Mouse (Mus musculus) heart, postnatal 0 days (tissue): ENCODE data around the gene Mob3c. TPM values are rescaled to one million over a fixed set of nuclear protein-coding genes. Genes with fewer than 3 reads are reported as not detected.

ENCODE experiments used
- ATAC-seq: fragments of 200-750 bp; cut with Nextera tagmentation; 2 replicates; pipeline ENCODE4 v1.8.0; 2017; ENCODE audit warnings: low read depth, moderate number of reproducible peaks, moderate library complexity; ENCODE audit not compliant: insufficient read depth
- DNase-seq: peaks from one replicate; pipeline ENCODE4 v3.0.0-alpha.2; 2016; ENCODE audit warnings: low spot score
- H3K27ac ChIP-seq: fragments of 300-500 bp; sonication (generic); 2 replicates; pipeline ENCODE4 v1.5.1; 2014; ENCODE audit warnings: low read depth, mild to moderate bottlenecking
- H3K27me3 ChIP-seq: fragments of 300-500 bp; sonication (generic); 2 replicates; pipeline ENCODE4 v1.6.1; 2014; ENCODE audit warnings: low read length, mixed read lengths; ENCODE audit not compliant: control insufficient read depth, insufficient read depth
- H3K36me3 ChIP-seq: fragments of 300-500 bp; sonication (generic); replicated peaks from 2 replicates; pipeline ENCODE4 v1.6.1; 2014; ENCODE audit warnings: low read length, mixed read lengths; ENCODE audit not compliant: control insufficient read depth, insufficient read depth
- H3K4me1 ChIP-seq: fragments of 300-500 bp; sonication (generic); 2 replicates; pipeline ENCODE4 v1.6.1; 2014; ENCODE audit warnings: antibody characterized with exemption; ENCODE audit not compliant: control insufficient read depth, insufficient read depth
- H3K4me2 ChIP-seq: fragments of 300-500 bp; sonication (generic); 2 replicates; pipeline ENCODE4 v1.6.1; 2014; ENCODE audit warnings: low read depth, mild to moderate bottlenecking, low read length, moderate library complexity
- H3K4me3 ChIP-seq: fragments of 300-500 bp; sonication (generic); 2 replicates; pipeline ENCODE4 v1.5.1; 2014; ENCODE audit warnings: low read depth, low read length
- H3K9ac ChIP-seq: fragments of 300-500 bp; sonication (generic); replicated peaks from 2 replicates; pipeline ENCODE4 v1.6.1; 2014; ENCODE audit warnings: low read depth, low read length, mixed read lengths
- H3K9me3 ChIP-seq: fragments of 300-500 bp; sonication (generic); replicated peaks from 2 replicates; pipeline ENCODE4 v1.6.1; 2016; ENCODE audit warnings: low read length; ENCODE audit not compliant: control insufficient read depth
- CTCF ChIP-seq: IDR thresholded peaks from 2 replicates; pipeline ENCODE4 v1.5.1; 2016; ENCODE audit warnings: antibody characterized with exemption, control low read depth, low read depth
- EP300 ChIP-seq: IDR thresholded peaks from 2 replicates; pipeline ENCODE4 v1.6.1; 2016; ENCODE audit warnings: antibody characterized with exemption, low read depth
- whole genome bisulfite sequencing: fragments of 180-500 bp; shearing (Covaris S2); extraction: QIAGEN DNeasy Blood & Tissue Kit; methylation state at CpG from one replicate; pipeline ENCODE4 v1.1.7; 2014; 5-methylcytosine and 5-hydroxymethylcytosine counted together
- polyA plus RNA-seq: library from polyadenylated mRNA; unstranded; fragments of >200 nt; fragmentation: Nextera tagmentation; extraction: Ambion mirVana; gene quantifications from 2 replicates; pipeline ENCODE4 v1.2.1, GENCODE M21; 2015
- total RNA-seq: library from RNA; depleted of rRNA; stranded (reverse); fragments of >200 nt; gene quantifications from 2 replicates; pipeline ENCODE4 v1.2.3, GENCODE M21; 2014; ENCODE audit warnings: low replicate concordance

Mob3c gene
- total and polyA plus RNA-seq, 2 experiments from 2014 or later: 4.9 to 5.5 TPM

DNA sequence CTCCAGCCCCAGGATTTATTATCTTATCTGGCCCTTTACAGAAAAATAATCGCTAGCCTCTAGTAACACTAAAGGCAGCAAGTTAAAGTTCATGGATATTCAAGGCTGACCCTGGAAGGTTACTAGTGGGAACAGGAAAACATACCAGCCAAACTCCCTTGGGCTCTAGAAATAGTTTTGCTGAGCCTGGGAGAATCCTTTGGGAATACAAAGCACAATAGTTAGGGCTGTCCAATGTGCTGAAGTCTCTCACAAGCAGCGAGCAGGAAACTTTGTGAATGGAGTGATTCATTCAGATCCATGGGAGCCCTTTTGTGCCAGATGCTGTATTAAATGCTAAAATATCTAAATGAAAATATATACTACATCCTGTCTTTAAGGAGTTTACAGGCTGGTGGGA, 18.8 kb downstream of the Mob3c start:
- Histone ChIP-seq H3K4me3 (no peak overlapping the region), H3K4me1 (peaks cover 19% of the 10 kb centered on the region), H3K27ac (no peak overlapping the region), H3K36me3 (peaks cover 18% of the 10 kb centered on the region; the same call in 1 of the 2 replicates), H3K9ac (no peak overlapping the region), H3K9me3 (no peaks in the 10 kb centered on the region), H3K27me3 (no peaks in the 10 kb centered on the region), H3K4me2 (no peak overlapping the region)
- ATAC-seq (peak; percentile 51), DNase-seq (peak; percentile 46)
- TF ChIP-seq EP300 (no peak), CTCF (no peak)
- 23% methylated on average over 2 of the region's 2 CpGs for WGBS

DNA sequence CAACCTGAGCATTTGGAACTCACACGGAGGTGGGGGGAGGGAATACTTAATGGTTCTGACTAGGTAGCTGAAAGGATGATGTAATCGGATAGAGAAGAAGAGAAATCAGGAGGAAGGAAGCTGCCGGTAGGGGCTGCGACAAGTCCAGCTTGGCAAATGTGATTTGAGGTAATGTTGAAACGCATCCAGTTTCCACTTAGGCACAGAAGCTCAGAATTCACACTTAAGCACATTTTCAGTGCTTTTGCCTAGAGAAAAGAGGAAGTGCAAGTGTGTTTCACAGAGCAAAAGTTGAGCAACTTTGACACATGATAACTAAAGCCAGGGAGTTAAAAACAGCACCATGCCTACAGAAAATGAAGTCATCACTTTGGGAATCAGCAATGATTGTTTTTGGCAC, 19.5 kb downstream of the Mob3c start:
- H3K27me3 ChIP-seq: no peaks in the 10 kb centered on the region
- H3K4me2 ChIP-seq: no peak overlapping the region
- 27% methylated on average over 5 of the region's 5 CpGs for WGBS
- peaks cover 19% of the 10 kb centered on the region for H3K4me1 ChIP-seq
- peak; percentile 29 for DNase-seq
- H3K36me3 ChIP-seq: peaks cover 18% of the 10 kb centered on the region; the same call in 1 of the 2 replicates
- ATAC-seq: no peak
- no peak overlapping the region for H3K9ac ChIP-seq
- H3K27ac ChIP-seq: no peak overlapping the region
- H3K9me3 ChIP-seq: no peaks in the 10 kb centered on the region
- TF ChIP-seq EP300 (no peak), CTCF (no peak)
- H3K4me3 ChIP-seq: no peak overlapping the region

DNA sequence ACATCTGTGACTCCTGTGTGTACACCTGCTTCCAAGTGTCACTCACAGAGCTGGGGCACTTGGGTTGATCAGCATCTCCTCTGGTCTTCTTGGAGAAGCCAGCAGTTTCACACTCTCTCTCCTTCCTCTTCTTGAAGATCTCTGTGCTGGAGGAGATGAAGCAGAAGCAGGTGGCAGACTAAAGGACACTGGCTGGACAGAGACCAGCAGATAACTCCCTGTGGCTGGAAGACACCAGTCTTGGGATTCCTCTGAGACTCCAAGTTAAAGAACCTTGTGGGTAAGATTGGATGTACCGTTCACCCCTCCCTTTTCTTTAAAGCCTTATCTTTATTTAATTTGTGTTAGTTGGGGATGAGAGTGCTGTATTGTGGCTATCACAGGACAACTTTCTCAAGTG, 20.2 kb downstream of the Mob3c start:
- no peak overlapping the region for H3K27ac ChIP-seq

DNA sequence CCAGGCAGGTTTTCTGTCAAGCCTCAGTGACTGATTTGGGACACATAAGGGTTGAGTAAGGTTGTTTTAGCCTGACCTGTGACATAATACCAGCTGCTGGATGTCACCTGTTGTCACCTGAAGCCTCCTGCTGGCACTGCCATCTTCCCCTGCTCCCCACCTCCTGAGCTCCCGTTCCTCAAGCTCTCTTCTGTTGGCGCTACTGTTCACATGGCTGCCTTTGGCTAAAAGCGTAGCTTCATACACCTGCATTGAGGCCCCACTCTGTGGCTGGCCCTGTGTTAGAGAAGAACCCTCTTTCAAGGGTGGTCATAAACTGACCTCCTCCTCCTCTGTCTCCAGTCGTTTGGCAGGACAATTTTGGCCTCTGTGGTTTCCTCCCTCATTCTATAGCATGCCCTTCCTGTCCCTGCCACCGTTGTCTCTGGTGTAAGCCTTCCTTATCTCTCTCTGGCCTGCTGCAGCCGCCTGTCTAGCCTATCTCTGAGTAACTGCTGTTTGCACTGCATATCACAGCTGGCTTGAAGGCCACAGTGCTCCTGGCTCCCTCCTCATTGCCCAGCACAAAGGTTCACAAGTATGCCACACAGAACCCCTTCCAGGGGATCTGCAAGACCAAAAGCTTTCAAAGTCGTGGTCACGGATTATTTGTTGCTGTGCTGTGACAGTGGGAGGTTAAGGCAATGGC, 21.2 kb downstream of the Mob3c start:
- peak; percentile 24; the same call in 1 of the 2 replicates for ATAC-seq
- TF ChIP-seq EP300: no peak
- TF ChIP-seq CTCF: no peak
- Histone ChIP-seq H3K4me1 (peaks cover 19% of the 10 kb centered on the region), H3K4me2 (no peak overlapping the region), H3K36me3 (peaks cover 18% of the 10 kb centered on the region; the same call in 1 of the 2 replicates), H3K27ac (no peak overlapping the region), H3K9me3 (no peaks in the 10 kb centered on the region), H3K4me3 (no peak overlapping the region), H3K27me3 (no peaks in the 10 kb centered on the region), H3K9ac (no peak overlapping the region)
- WGBS: 30% methylated on average over 8 of the region's 8 CpGs
- no peak for DNase-seq

More for the DNA sequence above, 20.2 kb downstream of the Mob3c start:
- Histone ChIP-seq H3K36me3 (peaks cover 18% of the 10 kb centered on the region; the same call in 1 of the 2 replicates), H3K27me3 (no peaks in the 10 kb centered on the region), H3K4me1 (peaks cover 19% of the 10 kb centered on the region), H3K9me3 (no peaks in the 10 kb centered on the region), H3K4me3 (no peak overlapping the region), H3K9ac (no peak overlapping the region), H3K4me2 (no peak overlapping the region)
- TF ChIP-seq CTCF (no peak), EP300 (no peak)
- ATAC-seq (no peak), DNase-seq (no peak)
- WGBS: 59% methylated on average over 1 of the region's 1 CpGs

DNA sequence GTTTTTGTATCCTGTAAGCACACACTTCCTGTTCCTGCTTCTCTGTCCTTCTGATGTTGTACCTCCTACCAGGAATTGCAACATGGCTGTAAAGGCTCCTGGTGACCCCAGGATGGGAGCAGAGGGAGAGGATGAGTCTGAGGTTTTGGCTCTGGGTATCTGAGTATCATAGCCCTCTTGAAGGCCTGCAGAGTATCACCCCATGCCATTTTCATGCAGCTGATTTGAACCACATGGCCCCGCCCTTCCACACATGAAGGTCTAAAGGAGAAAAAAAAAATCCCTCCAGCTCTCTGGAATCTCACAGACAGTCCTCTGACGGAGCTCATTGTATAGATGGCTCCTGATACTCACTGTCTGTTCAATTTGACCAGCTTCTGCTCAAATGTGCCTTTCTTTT, 22.2 kb downstream of the Mob3c start:
- Histone ChIP-seq H3K36me3 (peaks cover 18% of the 10 kb centered on the region; the same call in 1 of the 2 replicates), H3K4me1 (peaks cover 19% of the 10 kb centered on the region), H3K9me3 (no peaks in the 10 kb centered on the region), H3K4me2 (no peak overlapping the region), H3K4me3 (no peak overlapping the region), H3K27me3 (no peaks in the 10 kb centered on the region), H3K9ac (no peak overlapping the region), H3K27ac (no peak overlapping the region)
- DNase-seq (no peak), ATAC-seq (no peak)
- 84% methylated on average over 2 of the region's 2 CpGs for WGBS
- TF ChIP-seq CTCF (no peak), EP300 (no peak)

DNA sequence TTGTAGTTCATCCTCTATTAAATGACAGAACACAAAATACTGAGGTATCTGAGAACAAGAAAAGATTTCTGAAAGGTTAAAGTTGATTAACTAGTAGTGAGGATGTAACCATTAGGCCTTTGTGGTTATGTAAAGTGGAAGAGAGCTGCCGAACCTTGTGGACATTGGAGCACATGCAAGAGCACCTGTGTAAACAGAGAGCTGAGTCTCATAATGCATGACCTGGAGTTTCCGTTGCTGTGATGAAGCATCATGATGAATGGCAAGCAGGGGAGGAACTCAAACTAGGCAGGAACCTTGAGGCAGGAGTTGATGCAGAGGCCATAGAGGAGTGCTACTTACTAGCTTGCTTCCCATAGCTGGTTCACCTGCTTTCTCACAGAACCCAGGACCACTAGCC, 22.7 kb downstream of the Mob3c start:
- Histone ChIP-seq H3K9ac (no peak overlapping the region), H3K36me3 (peaks cover 18% of the 10 kb centered on the region; the same call in 1 of the 2 replicates), H3K4me3 (no peak overlapping the region), H3K9me3 (no peaks in the 10 kb centered on the region), H3K4me1 (peaks cover 19% of the 10 kb centered on the region), H3K4me2 (no peak overlapping the region), H3K27me3 (no peaks in the 10 kb centered on the region), H3K27ac (no peak overlapping the region)
- 68% methylated on average over 2 of the region's 2 CpGs for whole genome bisulfite sequencing
- DNase-seq (no peak), ATAC-seq (no peak)
- TF ChIP-seq CTCF (no peak), EP300 (no peak)
